Mouse (Mus musculus) embryonic fibroblast, embryonic 13.5 days (primary cell): ENCODE data around the gene Glod5. TPM values are rescaled to one million over a fixed set of nuclear protein-coding genes. Genes with fewer than 3 reads are reported as not detected.
"Not testable (repeated sequence)": the region's sequence is repeated elsewhere in the genome, so short reads cannot be mapped to it uniquely, and the experiment has no call there.

Source experiments
- H3K27ac ChIP-seq: 2 replicates; pipeline ENCODE4 v1.5.1; 2012; ENCODE audit warnings: low read length, control low read depth, inconsistent platforms; ENCODE audit not compliant: insufficient read depth
- H3K4me1 ChIP-seq: 2 replicates; pipeline ENCODE4 v1.6.1; 2011; ENCODE audit warnings: low read length; ENCODE audit not compliant: control insufficient read depth, insufficient read depth
- H3K4me3 ChIP-seq: 2 replicates; pipeline ENCODE4 v1.5.1; 2011; ENCODE audit warnings: mild to moderate bottlenecking, control low read depth, low read length; ENCODE audit not compliant: insufficient read depth
- CTCF ChIP-seq: IDR thresholded peaks from 2 replicates; pipeline ENCODE4 v1.5.1; 2011; ENCODE audit warnings: mild to moderate bottlenecking, control low read depth, low read length, moderate library complexity, borderline replicate concordance; ENCODE audit not compliant: insufficient read depth
- POLR2A ChIP-seq: IDR thresholded peaks from 2 replicates; pipeline ENCODE4 v1.6.1; 2011; ENCODE audit warnings: low read depth, mild to moderate bottlenecking, control low read depth, low read length, moderate library complexity
- polyA plus RNA-seq: library from polyadenylated mRNA; stranded (reverse); fragments of >200 nt; gene quantifications from 2 replicates; pipeline ENCODE4 v1.2.4, GENCODE M21; 2011; ENCODE audit warnings: low read depth; ENCODE audit not compliant: missing spikeins, insufficient read length

Gene Glod5
- not detected in 2 replicates for polyA plus RNA-seq

DNA sequence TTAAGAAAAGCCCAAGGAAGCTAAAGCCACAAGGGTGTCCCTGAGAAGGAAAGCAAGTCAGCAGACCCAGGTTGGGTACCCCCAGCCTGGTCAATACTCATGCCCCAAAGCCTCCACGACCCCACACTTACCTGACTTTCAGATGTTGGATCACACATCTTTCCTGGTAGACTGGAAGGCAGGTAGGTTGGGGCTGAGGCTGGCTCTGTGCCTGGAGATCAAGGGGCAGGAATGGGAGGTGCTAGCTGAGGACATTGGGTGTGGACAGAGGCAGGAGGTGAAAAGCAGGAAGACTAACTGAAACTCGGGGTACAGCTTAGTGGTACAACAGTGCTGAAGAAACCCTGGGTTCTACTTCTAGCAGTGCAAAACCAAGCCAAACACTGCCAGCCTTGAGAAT lies at the start of gene Glod5:
TSS of gene Glod5 (minus strand) at position 207 of the 400 bp plus-strand sequence.
- no peak for TF ChIP-seq CTCF
- TF ChIP-seq POLR2A, result no peak
- Histone ChIP-seq H3K4me3 (no peak within 1 kb of the TSS), H3K4me1 (no peaks in the 10 kb centered on the region), H3K27ac (no peak within 1 kb of the TSS)

DNA sequence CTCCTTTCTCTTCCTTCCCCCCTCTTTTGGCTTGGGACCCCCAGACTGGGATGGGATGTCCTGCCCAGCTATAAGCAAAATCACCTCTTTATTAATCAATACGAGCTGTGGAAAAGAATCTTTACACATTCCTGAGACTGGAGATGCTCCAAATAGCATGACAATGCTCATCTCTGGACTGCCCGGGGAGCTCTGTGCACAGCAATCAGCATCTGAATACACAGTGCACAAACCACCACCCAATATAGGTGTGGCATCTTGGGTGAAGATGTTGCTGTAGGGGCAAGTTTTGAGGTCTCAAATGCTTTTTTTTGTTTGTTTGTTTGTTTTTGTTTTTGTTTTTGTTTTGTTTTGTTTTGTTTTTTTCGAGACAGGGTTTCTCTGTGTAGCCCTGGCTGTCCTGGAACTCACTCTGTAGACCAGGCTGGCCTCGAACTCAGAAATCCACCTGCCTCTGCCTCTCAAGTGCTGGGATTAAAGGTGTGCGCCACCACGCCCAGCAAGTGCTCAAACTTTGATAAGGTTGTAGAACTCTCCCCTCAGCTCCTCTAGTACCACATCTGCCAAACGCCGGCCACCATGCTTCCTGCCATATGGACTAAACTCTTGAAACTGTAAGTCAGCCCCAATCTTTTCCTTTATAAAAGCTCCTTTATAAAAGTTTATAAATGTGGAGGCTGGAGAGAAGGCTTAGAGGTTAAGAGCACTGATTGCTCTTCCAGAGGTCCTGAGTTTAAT lies 32.9 kb upstream of the Glod5 start:
- not testable (repeated sequence) for H3K4me1 ChIP-seq, H3K4me3 ChIP-seq

DNA sequence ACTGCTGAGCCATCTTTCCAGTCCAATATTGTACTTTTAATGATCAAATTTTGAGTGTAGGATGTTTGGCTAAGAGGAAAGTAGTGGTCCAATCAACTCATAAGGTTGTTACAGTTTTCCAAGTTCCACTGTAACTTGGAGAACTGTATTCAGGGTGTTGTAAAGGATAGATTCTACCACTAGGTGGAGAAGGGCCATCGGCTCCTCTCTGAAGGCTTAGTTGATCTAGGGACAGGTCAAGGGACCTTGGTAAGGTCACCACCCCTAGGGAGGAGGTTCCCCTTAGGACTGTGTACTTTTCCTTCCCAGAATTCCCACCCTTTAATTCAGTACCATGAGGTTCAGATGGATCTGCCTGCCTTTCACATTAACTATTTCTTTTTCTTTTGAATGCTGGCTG lies 14.7 kb upstream of the Glod5 start:
- no peaks in the 10 kb centered on the region for H3K4me1 ChIP-seq
- H3K27ac ChIP-seq, result no peak overlapping the region
- no peak overlapping the region for H3K4me3 ChIP-seq
- no peak for TF ChIP-seq CTCF
- TF ChIP-seq POLR2A, result no peak

More for the DNA sequence above, 32.9 kb upstream of the Glod5 start:
- not testable (repeated sequence) for H3K27ac ChIP-seq

DNA sequence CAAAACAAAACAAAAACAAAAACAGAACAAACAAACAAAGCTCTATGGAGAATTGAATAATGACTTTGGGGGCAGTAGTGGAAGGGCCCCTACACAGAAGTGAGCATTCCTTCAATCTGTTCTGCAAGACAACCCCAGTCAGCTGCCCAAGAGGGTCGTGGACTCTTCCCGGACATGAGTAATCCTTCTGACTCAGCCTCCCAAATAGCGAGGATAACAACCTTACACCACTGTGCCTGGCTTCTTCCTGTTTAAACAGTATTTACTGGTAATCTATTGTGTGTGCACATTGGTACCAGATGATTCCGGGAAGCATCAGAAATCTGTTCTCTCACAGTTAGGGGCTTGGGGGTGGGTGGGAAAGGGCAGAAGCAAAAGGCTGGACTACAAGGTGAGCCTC lies 8.5 kb upstream of the Glod5 start:
- Histone ChIP-seq H3K4me3 (no peak overlapping the region), H3K27ac (no peak overlapping the region), H3K4me1 (peaks cover 2% of the 10 kb centered on the region; the same call in 1 of the 2 replicates)
- TF ChIP-seq POLR2A (no peak), CTCF (no peak)

DNA sequence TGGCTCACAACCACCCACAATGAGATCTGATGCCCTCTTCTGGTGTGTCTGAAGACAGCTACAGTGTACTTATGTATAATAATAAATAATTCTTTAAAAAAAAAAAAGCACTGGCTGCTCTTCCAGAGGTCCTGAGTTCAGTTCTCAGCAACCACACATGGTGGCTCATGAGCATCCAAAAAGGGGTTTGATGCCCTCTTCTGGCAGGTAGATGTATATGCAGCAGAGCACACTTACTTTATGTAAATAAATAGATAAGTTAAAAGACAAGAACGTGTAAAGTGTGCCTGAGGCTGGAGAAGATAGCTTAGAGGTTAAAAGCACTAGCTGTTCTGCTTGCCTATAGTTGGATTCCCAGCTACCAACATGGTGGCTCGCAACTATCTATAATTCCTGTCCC lies 6.5 kb upstream of the Glod5 start:
- Histone ChIP-seq H3K4me3 (no peak overlapping the region), H3K27ac (no peak overlapping the region), H3K4me1 (peaks cover 2% of the 10 kb centered on the region; the same call in 1 of the 2 replicates)
- no peak for TF ChIP-seq CTCF
- no peak for TF ChIP-seq POLR2A

DNA sequence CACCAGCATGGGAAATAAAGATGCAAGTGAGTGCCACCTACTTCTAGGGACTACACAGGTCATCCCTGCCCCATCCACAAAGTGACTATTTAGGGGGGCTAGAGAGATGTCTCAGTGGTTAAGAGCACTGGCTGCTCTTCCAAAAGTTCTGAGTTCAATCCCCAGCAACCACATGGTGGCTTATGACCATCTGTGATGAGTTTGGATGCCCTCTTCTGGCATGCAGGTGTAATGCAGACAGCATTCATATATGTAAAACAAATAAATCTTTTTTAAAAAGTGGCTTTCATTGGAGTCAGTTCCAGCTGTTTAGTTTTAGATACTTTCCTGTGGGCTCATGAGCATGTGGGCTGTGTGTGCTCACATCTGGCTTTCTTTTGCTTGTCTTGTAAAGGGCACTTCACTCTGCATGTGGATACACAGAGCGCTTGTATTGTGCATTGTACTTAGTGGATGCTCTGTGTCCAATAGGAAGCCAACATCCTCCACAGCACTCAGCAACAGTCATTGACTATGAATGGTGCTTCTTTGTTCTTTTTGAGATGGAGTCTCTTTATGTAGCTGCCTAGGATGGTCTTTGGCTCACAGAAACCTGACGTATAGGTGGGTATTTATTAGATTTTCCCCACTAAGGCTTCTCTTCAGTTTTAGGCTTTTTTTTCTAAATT lies 2.0 kb upstream of the Glod5 start:
- TF ChIP-seq POLR2A (no peak), CTCF (no peak)
- H3K4me1 ChIP-seq, result no peaks in the 10 kb centered on the region
- H3K4me3 ChIP-seq, result no peak overlapping the region
- no peak overlapping the region for H3K27ac ChIP-seq

DNA sequence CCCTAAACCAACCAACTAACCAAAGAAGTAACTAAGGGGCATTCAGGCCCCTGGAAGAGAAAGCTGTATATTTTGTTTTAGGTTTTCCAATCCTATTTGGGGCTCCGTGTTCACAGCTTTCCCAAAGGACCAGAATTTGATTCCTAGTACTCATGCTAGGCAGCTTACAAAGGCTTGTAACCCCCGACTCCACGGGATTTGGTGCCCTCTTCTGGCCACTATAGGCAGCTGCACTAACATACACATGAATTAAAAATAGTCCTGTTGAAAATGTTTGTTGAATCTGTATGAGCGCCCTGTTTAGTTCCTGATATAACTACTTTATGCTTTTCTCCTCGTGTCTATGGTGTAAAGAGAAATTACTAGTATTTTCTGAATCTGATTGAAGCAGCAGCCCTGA lies 1.1 kb downstream of the Glod5 start:
- TF ChIP-seq CTCF, result no peak; the same call in 1 of the 2 replicates
- TF ChIP-seq POLR2A, result no peak
- Histone ChIP-seq H3K27ac (no peak overlapping the region), H3K4me1 (no peaks in the 10 kb centered on the region), H3K4me3 (no peak overlapping the region)

DNA sequence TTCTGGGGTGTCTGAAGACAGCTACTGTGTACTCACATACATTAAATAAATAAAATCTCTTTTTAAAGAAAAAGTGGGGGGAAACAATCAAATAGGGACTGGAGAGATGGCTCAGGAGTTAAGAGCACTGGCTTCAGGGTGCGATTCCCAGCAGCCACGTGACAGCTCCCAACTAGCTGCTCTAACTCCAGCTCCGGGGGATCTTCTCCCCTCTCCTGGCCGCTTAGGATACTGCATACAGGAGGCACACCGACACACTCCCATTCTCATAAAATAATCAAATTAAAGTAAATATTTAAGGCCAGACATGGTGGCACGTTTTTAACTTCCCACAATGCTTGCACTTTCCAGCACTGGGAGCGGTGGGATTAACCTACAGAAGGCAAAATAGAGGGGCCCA lies 2.6 kb downstream of the Glod5 start:
- H3K4me3 ChIP-seq, H3K4me1 ChIP-seq, H3K27ac ChIP-seq: not testable (repeated sequence)

DNA sequence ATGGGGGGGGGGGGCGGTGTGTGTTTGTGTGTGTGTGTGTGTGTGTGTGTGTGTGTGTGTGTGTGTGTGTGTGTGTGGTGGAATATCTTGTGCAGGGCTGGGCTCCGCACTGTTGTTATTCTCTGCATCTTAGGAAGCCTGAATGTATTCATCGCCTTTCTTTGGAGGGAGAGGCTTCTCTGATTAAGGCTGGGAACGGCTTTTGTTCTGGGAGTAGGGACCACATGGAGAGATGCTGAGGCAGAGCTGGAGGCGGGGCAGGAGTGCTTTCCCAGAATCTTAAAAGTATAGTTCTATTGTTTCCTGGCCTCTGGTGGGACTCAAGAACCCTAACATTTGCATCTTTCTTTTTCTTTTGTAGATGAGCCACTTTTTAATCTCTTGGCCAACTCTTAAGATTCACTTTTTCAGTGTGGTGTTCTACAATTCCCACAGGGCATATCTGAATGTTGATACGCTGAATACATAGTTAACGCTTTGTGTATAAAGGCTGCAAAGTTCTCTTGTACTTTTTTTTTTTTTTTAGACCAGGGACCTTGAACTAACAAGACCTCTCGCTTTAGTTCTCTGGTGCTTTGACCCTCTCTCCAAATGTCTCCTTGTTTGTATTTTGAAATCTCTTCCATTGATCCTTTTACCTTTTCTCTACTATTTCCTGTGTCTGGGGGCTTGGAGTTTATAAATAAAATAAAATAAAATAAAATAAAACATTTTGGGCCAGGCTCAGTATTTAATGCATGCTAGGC lies 4.5 kb downstream of the Glod5 start:
- H3K4me1 ChIP-seq, result no peaks in the 10 kb centered on the region
- no peak overlapping the region for H3K27ac ChIP-seq
- no peak overlapping the region for H3K4me3 ChIP-seq
- TF ChIP-seq POLR2A, result no peak
- no peak for TF ChIP-seq CTCF

DNA sequence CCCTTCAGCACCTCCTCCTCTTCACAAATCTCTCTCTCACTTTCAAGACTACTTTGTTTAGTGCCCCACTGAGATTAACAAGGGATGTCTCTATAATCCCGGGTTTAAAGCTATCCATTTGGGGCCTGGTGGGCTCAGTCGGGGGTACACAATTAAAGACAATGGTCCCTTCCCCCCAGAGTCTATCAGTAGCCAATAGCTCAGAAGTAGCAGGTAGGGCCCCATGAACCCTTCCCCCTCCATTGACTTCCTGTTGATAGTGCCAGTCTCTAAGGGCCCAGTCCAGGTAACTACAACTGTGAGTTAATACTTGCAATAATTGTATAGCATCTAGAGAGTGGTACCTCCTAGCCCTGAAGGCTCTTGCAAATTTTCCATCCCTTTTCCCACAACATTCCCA lies 5.1 kb downstream of the Glod5 start:
- Histone ChIP-seq H3K4me3 (no peak overlapping the region), H3K4me1 (no peaks in the 10 kb centered on the region), H3K27ac (no peak overlapping the region)
- TF ChIP-seq CTCF, result no peak
- no peak for TF ChIP-seq POLR2A

DNA sequence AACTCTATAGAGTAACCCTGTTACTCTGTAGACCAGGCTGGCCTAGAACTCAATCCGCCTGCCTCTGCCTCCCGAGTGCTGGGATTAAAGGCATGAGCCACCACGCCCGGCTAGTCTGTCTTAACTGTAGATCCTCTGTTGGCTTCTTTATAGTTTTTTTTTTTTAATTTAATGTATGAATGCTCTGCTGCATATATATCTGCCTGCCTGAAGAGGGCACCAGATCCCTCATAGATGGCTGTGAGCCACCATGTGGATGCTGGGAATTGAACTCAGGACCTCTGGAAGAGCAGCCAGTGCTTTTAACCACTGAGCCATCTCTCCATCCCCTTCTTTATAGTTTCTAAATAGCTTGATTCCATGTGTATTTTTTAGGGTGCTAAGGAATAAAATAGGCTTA lies 8.9 kb downstream of the Glod5 start:
- H3K4me3 ChIP-seq, H3K27ac ChIP-seq, H3K4me1 ChIP-seq: not testable (repeated sequence)
